Mouse (Mus musculus): Measurements from ENCODE around the gene Csnk1g2. TPM values are rescaled to one million over a fixed set of nuclear protein-coding genes. Genes with fewer than 3 reads are reported as not detected.
"Not testable (repeated sequence)": the region's sequence is repeated elsewhere in the genome, so short reads cannot be mapped to it uniquely, and the experiment has no call there.

Gene Csnk1g2
- total RNA-seq, 2 experiments from 2014 or later = 244 to 251 TPM

DNA sequence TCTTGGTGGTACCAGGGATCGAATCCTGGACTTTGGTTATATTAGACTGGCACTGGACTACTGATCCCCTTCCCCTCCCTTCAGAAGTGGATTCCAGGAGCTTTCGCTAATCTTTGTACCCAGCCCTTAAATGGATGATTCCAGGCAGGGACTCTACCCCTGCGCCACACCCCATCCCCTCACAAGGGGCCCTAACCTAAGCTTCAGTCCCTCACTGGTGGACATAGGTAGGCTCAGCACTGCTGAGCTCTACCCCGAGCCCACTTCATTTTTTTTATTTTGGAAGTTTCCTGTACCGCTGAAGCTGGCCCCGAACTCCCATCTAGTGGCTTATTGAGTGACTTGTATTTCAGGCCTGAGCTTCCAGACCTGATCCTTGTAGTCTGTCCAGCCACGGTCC, 19.3 kb upstream of the Csnk1g2 start:
- H3K27ac ChIP-seq = peak overlapping the region; percentile 97
- intact Hi-C loops (cut with DNase I) = loop anchor here (1.0 kb wide), 1 partner anchor 19 kb away; the partner anchor contains the start of gene Csnk1g2
- TF ChIP-seq CTCF (IDR thresholded peaks at IDR 0.05) = no peak
- peak overlapping the region; percentile 95 for H3K4me3 ChIP-seq
- DNase-seq (ENCODE audit: extremely low spot score in 1 of 2, low spot score in 2 of 2) = no peak

DNA sequence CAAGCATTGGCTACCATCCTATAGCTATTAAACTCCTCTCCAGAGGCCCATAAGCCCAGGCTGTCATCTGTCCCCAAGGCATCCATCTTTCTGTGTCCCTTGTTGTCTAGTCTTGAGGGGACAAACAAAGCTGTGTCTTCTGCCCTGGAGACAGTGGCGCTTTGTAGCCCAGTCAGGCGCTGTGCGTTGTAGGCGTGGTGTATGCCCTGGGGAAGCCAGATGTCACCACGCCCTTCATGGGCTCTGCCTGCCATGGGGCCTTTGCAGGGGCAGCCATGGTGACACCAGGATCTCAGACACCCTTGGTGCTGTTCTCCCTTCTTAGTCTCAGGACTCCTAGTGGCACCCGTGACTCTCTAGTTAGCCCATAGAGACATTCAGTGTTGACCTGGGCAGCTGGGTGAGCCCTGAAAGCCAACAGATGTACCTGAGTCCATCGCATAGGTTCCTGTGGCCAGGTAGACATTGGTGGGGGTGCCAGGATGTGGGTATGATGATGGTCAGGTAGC, 18.6 kb upstream of the Csnk1g2 start:
- no peak for TF ChIP-seq CTCF (IDR thresholded peaks at IDR 0.05)
- H3K4me3 ChIP-seq = peak overlapping the region; percentile 95
- DNase-seq (ENCODE audit: extremely low spot score in 1 of 2, low spot score in 2 of 2) = no peak
- H3K27ac ChIP-seq = peak overlapping the region; percentile 97
- intact Hi-C loops (cut with DNase I) = no loop called here

DNA sequence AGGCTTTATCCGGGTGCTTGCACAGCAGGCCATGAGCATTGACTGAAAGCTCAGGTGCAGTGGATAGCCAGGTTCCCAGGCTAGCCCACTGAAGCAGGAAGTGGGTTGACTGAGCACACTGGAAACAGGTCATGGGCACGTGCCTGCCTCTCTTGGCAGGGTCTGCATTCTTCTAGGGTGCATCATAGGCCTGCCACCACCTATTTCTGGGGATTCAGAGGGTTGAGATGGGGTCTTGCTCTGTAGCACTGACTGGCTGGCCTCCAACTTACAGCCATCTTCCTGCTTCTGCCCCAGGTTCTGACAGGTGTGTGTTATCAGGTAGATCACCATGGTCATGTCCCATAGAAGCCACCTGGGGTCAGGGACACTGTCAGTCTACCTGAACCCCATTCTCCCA, 17.6 kb upstream of the Csnk1g2 start:
- no peak for TF ChIP-seq CTCF (IDR thresholded peaks at IDR 0.05)
- Histone ChIP-seq H3K4me3 (no peak overlapping the region), H3K27ac (no peak overlapping the region)
- DNase-seq (ENCODE audit: extremely low spot score in 1 of 2, low spot score in 2 of 2) = no peak
- intact Hi-C loops (cut with DNase I) = no loop called here

DNA sequence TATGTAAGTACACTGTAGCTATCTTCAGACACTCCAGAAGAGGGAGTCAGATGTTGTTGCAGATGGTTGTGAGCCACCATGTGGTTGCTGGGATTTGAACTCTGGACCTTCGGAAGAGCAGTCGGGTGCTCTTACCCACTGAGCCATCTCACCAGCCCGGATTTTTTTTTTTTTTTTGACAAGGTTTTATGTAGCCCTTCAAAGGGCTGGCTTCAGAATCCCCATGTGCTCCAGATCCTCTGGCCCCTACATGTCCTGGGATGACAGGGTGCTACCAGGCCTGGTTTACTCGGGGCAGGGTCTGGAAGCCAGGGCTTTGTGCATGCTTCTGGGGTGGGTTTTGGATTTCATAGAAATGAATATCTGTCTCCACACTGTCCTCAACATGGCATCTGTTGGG, 16.9 kb upstream of the Csnk1g2 start, which contains the start of gene Gm49322:
Gm49322 (plus strand) TSS at position 301 of the 400 bp plus-strand sequence.
- H3K4me3 ChIP-seq; intact Hi-C loops (cut with DNase I); H3K27ac ChIP-seq; DNase-seq (ENCODE audit: extremely low spot score in 1 of 2, low spot score in 2 of 2): not testable (repeated sequence)

DNA sequence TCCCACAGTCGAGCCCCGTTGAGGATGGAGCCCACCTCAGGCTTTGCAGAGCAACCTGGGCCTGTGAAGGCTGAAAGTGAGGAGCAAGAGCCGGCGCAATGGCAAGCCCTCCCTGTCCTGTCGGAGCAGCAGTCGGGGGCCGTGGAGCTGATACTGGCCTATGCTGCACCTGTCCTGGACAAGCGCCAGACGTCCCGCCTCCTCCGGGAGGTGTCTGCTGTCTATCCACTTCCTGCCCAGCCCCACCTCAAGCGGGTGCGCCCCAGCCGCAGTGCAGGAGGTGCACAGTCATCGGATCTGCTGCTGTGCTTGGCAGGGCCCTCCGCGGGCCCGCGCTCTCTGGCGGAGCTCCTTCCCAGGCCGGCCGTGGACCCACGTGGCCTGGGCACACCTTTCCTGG, 16.3 kb upstream of the Csnk1g2 start:
- no peak for DNase-seq (ENCODE audit: extremely low spot score in 1 of 2, low spot score in 2 of 2)
- no peak overlapping the region for H3K27ac ChIP-seq
- TF ChIP-seq CTCF (IDR thresholded peaks at IDR 0.05) = no peak
- H3K4me3 ChIP-seq = no peak overlapping the region
- intact Hi-C loops (cut with DNase I) = no loop called here

GRCm38 (mm10) chr10:80606737-80607350, 15.8 kb upstream of the Csnk1g2 start:
- Histone ChIP-seq H3K4me3 (no peak overlapping the region), H3K27ac (no peak overlapping the region)
- DNase-seq (ENCODE audit: extremely low spot score in 1 of 2, low spot score in 2 of 2) = no peak
- intact Hi-C loops (cut with DNase I) = no loop called here
- no peak for TF ChIP-seq CTCF (IDR thresholded peaks at IDR 0.05)

DNA sequence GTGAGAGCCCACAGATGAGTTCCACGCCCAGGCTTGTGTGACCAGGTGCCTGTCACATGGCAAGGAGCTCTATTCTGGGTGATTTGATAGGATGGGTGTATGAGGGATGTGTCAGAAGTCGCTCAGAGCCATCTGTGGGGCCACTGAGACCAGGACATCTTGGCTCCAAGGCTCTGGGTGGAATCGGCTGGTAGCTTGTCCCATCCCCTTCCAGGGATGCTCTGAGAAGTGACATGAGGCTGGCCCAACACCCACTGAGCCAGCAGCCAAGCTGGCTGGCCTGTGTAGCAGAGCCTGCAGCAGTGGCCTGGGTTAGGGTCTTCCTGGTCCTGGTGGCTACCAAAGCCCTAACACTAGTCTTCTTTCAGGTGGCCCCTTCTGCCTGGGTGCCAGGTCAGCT, 14.2 kb upstream of the Csnk1g2 start:
- intact Hi-C loops (cut with DNase I) = no loop called here
- no peak overlapping the region for H3K4me3 ChIP-seq
- DNase-seq (ENCODE audit: extremely low spot score in 1 of 2, low spot score in 2 of 2) = no peak
- no peak for TF ChIP-seq CTCF (IDR thresholded peaks at IDR 0.05)
- no peak overlapping the region for H3K27ac ChIP-seq

DNA sequence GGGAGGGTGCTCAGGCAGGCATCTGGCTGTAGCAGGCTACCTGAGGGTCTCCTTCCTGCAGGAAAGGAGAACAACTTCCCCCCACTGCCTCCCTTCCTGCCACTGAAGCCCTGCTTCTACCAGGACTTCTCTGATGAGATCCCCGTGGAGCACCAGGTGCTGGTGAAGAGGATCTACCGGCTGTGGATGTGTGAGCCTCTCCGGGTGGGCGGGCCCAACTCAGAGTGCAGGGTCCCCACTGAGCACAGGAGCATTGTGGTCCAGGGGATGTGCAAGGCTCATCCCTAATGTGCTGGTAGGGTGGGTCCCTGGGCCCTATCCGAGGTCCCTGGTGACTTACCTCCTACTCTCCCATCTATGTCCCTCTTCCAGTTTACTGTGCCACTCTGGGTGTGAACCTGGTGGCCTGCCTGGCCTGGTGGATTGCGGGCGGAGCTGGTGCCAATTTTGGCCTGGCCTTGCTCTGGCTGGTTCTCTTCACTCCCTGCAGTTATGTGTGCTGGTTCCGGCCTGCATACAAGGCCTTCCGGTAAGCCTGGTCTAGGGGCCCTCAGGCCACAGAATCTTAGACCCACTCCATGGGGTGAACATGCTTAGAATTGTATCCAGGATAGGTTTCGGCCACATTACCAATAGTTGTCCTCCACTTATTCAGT, 13.2 kb upstream of the Csnk1g2 start:
- H3K4me3 ChIP-seq = no peak overlapping the region
- no peak overlapping the region for H3K27ac ChIP-seq
- TF ChIP-seq CTCF (IDR thresholded peaks at IDR 0.05) = no peak
- no peak for DNase-seq (ENCODE audit: extremely low spot score in 1 of 2, low spot score in 2 of 2)
- intact Hi-C loops (cut with DNase I) = no loop called here

DNA sequence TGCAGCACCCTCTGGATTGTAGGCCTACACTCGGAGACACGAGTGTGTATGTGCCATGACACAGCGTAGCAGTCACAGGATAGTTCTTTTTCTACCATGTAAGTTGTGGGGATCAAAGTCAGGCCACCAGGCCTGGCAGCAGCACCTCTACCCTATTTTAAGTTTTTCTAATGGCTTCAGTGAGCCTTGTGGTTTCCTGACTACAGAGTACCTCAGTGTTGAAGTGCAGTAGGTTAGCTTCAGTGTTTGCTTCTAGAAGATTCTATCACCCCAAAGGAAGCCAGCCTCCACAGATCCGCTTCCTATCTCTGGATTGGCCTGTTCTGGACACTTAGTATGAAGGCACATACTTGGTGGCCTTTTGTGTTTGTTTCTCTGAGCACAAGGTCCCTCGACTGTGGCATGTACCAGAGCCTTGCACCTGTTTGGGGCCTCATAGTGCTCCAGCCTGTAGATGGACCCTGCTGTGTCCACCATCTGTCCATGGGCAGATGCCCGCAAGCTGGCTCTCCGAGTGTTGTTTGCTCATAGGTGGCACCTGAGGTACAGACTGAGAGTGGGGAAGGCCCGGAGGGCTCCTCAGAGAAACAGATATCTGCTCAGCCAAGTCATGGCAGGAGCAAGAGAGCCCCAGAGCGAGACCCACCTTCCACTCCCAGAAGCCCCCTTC, 12.4 kb upstream of the Csnk1g2 start:
- H3K27ac ChIP-seq = no peak overlapping the region
- no peak for DNase-seq (ENCODE audit: extremely low spot score in 1 of 2, low spot score in 2 of 2)
- no peak for TF ChIP-seq CTCF (IDR thresholded peaks at IDR 0.05)
- H3K4me3 ChIP-seq = no peak overlapping the region
- intact Hi-C loops (cut with DNase I) = loop anchor here (2.0 kb wide), 1 partner anchor 77 kb away; no protein-coding TSS in a partner anchor

DNA sequence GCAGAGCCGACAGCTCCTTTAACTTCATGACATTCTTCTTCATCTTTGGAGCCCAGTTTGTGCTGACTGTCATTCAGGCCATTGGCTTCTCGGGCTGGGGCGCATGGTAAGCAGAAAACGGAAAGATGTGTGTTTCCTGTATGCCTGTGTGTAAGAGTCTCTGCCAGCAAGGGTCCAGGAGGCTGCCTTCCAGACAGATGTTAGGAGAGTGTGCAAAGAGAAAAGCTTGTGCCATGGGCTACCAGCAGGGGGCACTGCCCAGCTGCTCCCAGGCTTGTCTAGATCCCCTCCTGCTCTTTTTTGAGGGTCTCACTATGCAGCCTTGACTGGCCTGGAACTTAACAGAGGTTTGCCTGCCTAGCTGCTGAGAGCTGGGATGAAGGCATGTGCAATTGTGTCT, 11.6 kb upstream of the Csnk1g2 start:
- TF ChIP-seq CTCF (IDR thresholded peaks at IDR 0.05) = peak; percentile 94
- no peak overlapping the region for H3K4me3 ChIP-seq
- no peak overlapping the region for H3K27ac ChIP-seq
- DNase-seq (ENCODE audit: extremely low spot score in 1 of 2, low spot score in 2 of 2) = no peak
- intact Hi-C loops (cut with DNase I) = loop anchor here (2.0 kb wide), 1 partner anchor 76 kb away; no protein-coding TSS in a partner anchor

DNA sequence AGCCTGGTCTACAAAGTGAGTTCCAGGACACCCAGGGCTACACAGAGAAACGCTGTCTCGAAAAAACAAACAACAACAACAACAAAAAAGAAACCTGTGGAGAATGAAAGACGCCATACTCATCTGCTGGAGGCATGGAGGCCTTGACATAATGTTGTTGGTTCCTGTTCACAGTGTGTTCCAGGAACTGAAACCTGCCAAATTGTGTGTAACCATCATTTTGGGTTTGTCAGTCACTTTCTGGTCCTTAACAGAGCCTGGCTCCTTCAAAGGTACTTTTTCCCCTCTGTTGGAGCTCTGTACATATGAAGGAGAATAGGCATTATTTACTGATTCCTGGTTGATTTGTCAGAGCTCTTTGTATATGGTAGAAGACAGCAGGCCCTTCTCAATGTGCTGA, 10.7 kb upstream of the Csnk1g2 start:
- no peak overlapping the region for H3K4me3 ChIP-seq
- DNase-seq (ENCODE audit: extremely low spot score in 1 of 2, low spot score in 2 of 2) = no peak
- TF ChIP-seq CTCF (IDR thresholded peaks at IDR 0.05) = no peak
- intact Hi-C loops (cut with DNase I) = loop anchor here (2.0 kb wide), 1 partner anchor 75 kb away; no protein-coding TSS in a partner anchor
- no peak overlapping the region for H3K27ac ChIP-seq

DNA sequence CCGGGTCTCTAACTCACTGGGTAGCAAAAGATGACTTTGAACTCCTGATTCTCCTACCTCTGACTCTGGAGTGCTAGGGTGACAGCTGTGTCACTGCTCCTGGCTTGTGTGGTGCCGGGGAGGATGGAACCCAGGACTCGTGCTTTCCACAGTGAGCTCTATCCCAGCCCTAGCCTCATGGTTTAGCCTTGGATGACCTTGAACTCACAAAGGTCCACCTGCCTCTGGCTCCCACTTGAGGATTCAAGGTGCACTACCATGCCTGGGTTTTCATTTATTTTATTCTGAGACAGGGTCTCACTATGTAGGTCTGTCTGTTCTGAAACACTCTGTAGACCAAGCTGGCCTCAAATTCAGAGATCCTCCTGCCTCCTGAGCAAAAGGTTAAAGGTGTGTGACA, 8.8 kb upstream of the Csnk1g2 start:
- Histone ChIP-seq H3K27ac (no peak overlapping the region), H3K4me3 (no peak overlapping the region)
- TF ChIP-seq CTCF (IDR thresholded peaks at IDR 0.05) = no peak
- intact Hi-C loops (cut with DNase I) = no loop called here
- DNase-seq (ENCODE audit: extremely low spot score in 1 of 2, low spot score in 2 of 2) = no peak
